Mouse (Mus musculus) embryonic facial prominence, embryonic 14.5 days (tissue): ENCODE measurements at regions not wholly inside any gene's neighbourhood (a gene's known extent, or its start where the extent isn't known, plus 50 kb on each side); places are given as distances from the start of the nearest gene placed in this dataset.
A peak's percentile ranks its signal among the peaks of the same experiment; 100 is the strongest.

Source experiments
- ATAC-seq: fragments of 200-750 bp; cut with Nextera tagmentation; 2 replicates; pipeline ENCODE4 v1.8.0; 2017; ENCODE audit warnings: low read depth, moderate number of reproducible peaks, moderate TSS enrichment
- DNase-seq: peaks from one replicate; pipeline ENCODE4 v3.0.0-alpha.2; 2015; ENCODE audit warnings: low spot score
- H3K27ac ChIP-seq: fragments of 300-500 bp; sonication (generic); replicated peaks from 2 replicates; pipeline ENCODE4 v1.5.1; 2014; ENCODE audit warnings: low read depth, mild to moderate bottlenecking, low read length, moderate library complexity
- H3K27me3 ChIP-seq: fragments of 300-500 bp; sonication (generic); replicated peaks from 2 replicates; pipeline ENCODE4 v1.6.1; 2014; ENCODE audit warnings: low read length; ENCODE audit not compliant: control insufficient read depth, insufficient read depth
- H3K36me3 ChIP-seq: fragments of 300-500 bp; sonication (generic); 2 replicates; pipeline ENCODE4 v1.6.1; 2014; ENCODE audit warnings: low read length, mixed read lengths; ENCODE audit not compliant: control insufficient read depth, insufficient read depth
- H3K4me1 ChIP-seq: fragments of 300-500 bp; sonication (generic); 2 replicates; pipeline ENCODE4 v1.6.1; 2014; ENCODE audit warnings: antibody characterized with exemption, low read length; ENCODE audit not compliant: control insufficient read depth, insufficient read depth
- H3K4me2 ChIP-seq: fragments of 300-500 bp; sonication (generic); 2 replicates; pipeline ENCODE4 v1.6.1; 2014; ENCODE audit warnings: low read depth, mild to moderate bottlenecking, low read length, moderate library complexity, mixed read lengths
- H3K4me3 ChIP-seq: fragments of 300-500 bp; sonication (generic); 2 replicates; pipeline ENCODE4 v1.5.1; 2014; ENCODE audit warnings: low read depth, mild to moderate bottlenecking, low read length
- H3K9ac ChIP-seq: fragments of 300-500 bp; sonication (generic); 2 replicates; pipeline ENCODE4 v1.6.1; 2014; ENCODE audit warnings: low read depth, mild to moderate bottlenecking, low read length, moderate library complexity, mixed read lengths
- H3K9me3 ChIP-seq: fragments of 300-500 bp; sonication (generic); 2 replicates; pipeline ENCODE4 v1.6.1; 2016; ENCODE audit warnings: low read length; ENCODE audit not compliant: control insufficient read depth
- whole genome bisulfite sequencing: fragments of 180-500 bp; shearing (Covaris S2); extraction: QIAGEN DNeasy Blood & Tissue Kit; methylation state at CpG from one replicate; pipeline ENCODE4 v1.1.7; 2014; 5-methylcytosine and 5-hydroxymethylcytosine counted together

DNA sequence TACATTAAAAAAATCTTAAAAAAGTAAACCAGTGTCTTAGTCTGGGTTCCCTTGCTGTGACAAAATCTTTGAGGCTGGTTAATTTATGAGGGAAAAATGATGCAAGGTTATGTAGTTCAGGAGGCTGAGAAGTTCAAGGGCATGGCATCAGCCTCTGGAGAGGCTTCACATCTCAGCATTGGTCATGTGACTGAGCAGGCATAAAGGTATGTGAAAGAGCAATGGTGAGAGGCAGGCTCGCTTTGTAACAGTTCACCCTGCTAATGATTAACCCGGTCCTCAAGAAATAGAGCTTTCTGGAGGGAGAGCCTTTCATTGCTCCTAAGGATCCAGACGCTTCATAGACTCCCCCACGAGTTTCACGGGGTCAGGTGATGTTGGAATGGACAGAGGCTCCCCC lies 120.1 kb upstream of the Hs3st3a1 start:
- Histone ChIP-seq H3K4me2 (no peak overlapping the region), H3K27ac (no peak overlapping the region), H3K9ac (no peak overlapping the region), H3K4me1 (no peaks in the 10 kb centered on the region), H3K4me3 (no peak overlapping the region), H3K9me3 (no peaks in the 10 kb centered on the region), H3K27me3 (no peaks in the 10 kb centered on the region), H3K36me3 (no peaks in the 10 kb centered on the region)
- ATAC-seq (no peak), DNase-seq (no peak)
- 77% methylated on average over 5 of the region's 5 CpGs for WGBS

DNA sequence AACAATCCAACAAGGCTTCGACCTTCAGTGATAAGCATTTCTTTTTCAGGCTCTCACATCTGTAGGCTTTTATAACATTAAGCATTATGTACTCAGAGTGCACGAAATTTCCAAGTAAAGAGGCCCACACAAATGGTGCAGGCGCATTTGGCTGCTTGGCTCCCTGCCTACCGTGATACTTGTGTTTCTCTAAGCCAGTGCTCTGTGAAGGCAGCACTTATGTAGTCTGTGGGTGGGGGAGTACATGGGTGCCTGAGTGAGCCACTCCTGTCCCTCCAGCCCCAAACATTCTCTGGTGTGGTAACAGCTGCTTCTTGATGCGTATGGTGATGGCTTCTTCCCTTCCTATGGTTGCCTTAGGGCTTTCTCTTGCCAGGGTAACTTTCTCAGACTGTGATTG lies 121.9 kb upstream of the Hs3st3a1 start:
- Histone ChIP-seq H3K9me3 (no peaks in the 10 kb centered on the region), H3K9ac (no peak overlapping the region), H3K27ac (no peak overlapping the region), H3K27me3 (no peaks in the 10 kb centered on the region), H3K36me3 (no peaks in the 10 kb centered on the region), H3K4me3 (no peak overlapping the region), H3K4me1 (no peaks in the 10 kb centered on the region), H3K4me2 (no peak overlapping the region)
- DNase-seq (peak; percentile 57), ATAC-seq (no peak)
- WGBS: 52% methylated on average over 5 of the region's 5 CpGs

DNA sequence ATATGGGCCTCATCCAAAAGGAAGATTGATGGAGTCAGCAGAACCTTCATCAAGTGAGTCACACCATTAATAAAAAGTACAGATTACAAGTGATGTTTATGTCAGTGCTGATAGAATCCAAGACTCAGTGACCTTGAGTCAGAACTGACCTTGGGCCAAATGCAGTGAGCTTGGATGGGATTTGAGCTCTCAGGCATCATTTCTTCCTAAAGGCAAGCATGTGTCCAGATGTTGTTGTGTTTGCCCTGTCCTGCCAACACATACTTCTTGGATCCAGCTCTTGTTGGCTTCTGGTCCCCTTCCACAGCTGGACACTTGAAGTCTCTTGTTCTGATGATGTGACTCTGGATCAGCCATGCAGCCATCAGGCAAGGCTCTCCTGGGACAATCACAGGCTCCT lies 125.3 kb upstream of the Hs3st3a1 start:
- Histone ChIP-seq H3K4me2 (no peak overlapping the region), H3K36me3 (no peaks in the 10 kb centered on the region), H3K27ac (no peak overlapping the region), H3K9ac (no peak overlapping the region), H3K27me3 (no peaks in the 10 kb centered on the region), H3K9me3 (no peaks in the 10 kb centered on the region), H3K4me3 (no peak overlapping the region), H3K4me1 (no peaks in the 10 kb centered on the region)
- DNase-seq: no peak
- no peak for ATAC-seq

DNA sequence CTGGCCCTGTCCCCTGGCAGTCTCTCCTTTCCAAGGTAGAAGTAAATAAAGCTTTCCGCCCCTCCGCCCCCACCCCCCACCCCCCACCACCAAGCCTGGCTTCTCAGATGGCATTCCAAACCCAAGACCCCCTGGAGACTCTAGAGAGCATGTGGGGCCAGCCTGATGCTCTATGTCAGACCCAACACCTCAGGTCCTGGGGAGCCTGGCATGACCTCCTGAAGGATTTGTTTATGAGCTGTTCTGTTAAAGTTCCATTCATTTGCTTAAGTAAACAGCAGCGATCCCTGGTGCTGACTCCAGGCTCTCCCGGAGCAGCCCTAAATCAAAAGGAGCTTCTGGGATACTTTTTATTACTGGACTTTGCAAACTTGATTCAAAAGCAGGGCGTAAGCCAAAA lies 137.3 kb upstream of the Hs3st3a1 start:
- Histone ChIP-seq H3K9ac (no peak overlapping the region), H3K4me3 (no peak overlapping the region), H3K4me1 (no peaks in the 10 kb centered on the region), H3K4me2 (no peak overlapping the region), H3K36me3 (no peaks in the 10 kb centered on the region), H3K9me3 (no peaks in the 10 kb centered on the region), H3K27me3 (no peaks in the 10 kb centered on the region), H3K27ac (no peak overlapping the region)
- DNase-seq (no peak), ATAC-seq (no peak)
- 18% methylated on average over 5 of the region's 5 CpGs for WGBS

DNA sequence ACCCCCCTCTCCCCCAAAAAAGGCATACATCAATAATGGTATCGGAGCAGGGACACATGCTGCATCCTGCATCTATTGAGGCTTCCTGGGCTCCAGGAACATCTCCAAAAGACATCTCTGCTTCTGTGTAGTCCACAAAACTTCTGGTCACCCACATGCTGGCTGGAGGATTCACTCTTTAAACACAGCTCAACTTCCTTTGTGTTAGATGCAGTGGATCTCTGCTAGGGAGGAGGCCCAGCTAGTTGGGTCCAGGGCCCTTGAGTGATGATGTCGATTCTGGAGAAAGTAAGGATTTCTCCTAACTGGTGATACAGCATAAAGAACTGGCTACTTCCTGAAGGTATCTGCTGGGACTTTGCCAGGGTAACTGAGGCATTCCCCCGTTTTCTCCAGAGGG lies 146.9 kb upstream of the Hs3st3a1 start:
- H3K27ac ChIP-seq: no peak overlapping the region
- H3K9me3 ChIP-seq: 0 out of 2 replicates have a peak, but pooled peaks cover 10% of the 10 kb centered on the region
- no peak overlapping the region for H3K9ac ChIP-seq
- no peak overlapping the region for H3K4me3 ChIP-seq
- no peak overlapping the region for H3K4me2 ChIP-seq
- H3K27me3 ChIP-seq: no peaks in the 10 kb centered on the region
- no peaks in the 10 kb centered on the region for H3K36me3 ChIP-seq
- DNase-seq (no peak), ATAC-seq (no peak)
- WGBS: 86% methylated on average over 3 of the region's 3 CpGs
- H3K4me1 ChIP-seq: no peaks in the 10 kb centered on the region

DNA sequence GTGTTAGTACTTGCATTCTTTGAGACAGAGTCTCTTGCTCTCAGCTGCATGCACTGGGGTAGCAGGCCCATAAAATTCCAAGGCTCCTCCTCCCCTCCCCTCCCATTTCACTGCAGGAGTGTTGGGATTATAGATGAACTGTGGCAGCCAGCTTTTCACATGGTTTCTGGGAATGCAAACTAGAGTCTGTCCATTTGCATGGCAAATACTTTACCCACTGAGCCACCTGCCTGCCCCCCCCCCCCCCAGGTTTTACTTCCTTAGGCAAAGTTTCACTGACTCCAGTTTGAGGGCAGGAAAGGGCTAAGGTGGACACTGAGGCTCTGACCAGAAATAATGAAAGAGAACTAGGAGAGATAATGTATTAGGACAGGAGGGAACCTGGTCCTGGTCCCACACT lies 147.6 kb upstream of the Hs3st3a1 start:
- DNase-seq (no peak), ATAC-seq (no peak)
- Histone ChIP-seq H3K4me1 (no peaks in the 10 kb centered on the region), H3K4me2 (no peak overlapping the region), H3K36me3 (no peaks in the 10 kb centered on the region), H3K4me3 (no peak overlapping the region), H3K9ac (no peak overlapping the region), H3K9me3 (0 out of 2 replicates have a peak, but pooled peaks cover 10% of the 10 kb centered on the region), H3K27me3 (no peaks in the 10 kb centered on the region), H3K27ac (no peak overlapping the region)

DNA sequence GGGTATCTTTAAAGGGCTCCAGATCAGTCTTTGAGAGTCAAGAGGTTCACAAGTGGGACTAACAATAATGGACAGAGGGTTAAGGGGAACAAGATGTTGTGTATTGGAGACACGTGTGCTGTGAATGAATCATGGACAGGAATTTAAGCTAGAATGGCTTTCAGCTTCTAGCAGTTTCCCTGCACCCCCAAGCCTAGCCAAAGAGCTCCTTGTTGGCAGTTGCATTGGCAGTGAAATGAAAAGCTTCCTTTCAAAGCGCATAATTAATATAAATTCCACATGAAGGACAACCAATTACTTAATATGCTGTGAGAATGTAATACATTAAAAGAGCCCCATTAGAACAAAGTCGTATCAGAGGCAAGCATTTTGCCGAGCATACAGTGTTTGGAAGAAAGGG lies 153.4 kb upstream of the Hs3st3a1 start:
- Histone ChIP-seq H3K27me3 (no peaks in the 10 kb centered on the region), H3K4me2 (no peak overlapping the region), H3K9ac (no peak overlapping the region), H3K36me3 (no peaks in the 10 kb centered on the region), H3K9me3 (0 out of 2 replicates have a peak, but pooled peaks cover 8% of the 10 kb centered on the region), H3K4me3 (no peak overlapping the region), H3K4me1 (no peaks in the 10 kb centered on the region), H3K27ac (no peak overlapping the region)
- ATAC-seq: no peak
- no peak for DNase-seq
- WGBS: 56% methylated on average over 4 of the region's 4 CpGs

DNA sequence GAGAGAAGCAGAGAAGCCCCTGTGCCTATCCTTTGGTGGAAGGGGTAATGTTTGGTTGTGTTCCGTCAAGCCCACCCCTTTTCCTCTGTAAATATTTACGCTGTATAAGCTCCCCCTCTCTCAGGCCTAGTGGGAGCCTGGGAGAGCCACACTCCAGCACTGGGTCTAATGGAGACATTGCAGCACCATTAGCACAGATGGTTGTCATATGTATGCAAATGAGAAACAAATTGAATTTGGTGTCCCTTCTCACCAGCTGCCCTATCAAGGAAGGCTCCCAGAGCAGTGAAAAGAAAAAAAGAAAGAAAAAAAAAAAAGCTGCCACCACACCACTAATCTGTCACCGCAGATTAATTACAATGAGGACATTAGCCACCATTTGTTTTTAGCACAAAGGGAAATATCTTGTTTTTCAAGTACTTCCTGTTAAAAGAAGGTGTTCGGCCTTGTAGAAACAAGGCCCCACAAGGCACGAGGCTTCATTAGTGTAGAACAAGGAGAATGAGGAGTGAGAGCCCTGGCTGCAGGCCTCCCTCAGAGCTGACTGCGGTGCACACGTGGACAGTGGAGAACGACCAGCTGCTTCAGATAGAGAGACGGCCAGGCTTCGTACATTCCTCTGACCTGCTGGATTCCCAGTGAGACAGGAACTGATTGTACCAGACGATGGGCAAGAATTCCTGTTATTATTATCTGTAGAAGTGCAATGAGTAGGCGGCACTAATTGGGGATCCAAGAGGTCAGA lies 156.7 kb upstream of the Hs3st3a1 start:
- H3K27ac ChIP-seq: no peak overlapping the region
- H3K36me3 ChIP-seq: no peaks in the 10 kb centered on the region
- H3K4me1 ChIP-seq: no peaks in the 10 kb centered on the region
- H3K9ac ChIP-seq: no peak overlapping the region
- DNase-seq (peak; percentile 15), ATAC-seq (no peak)
- 40% methylated on average over 12 of the region's 12 CpGs for WGBS
- no peak overlapping the region for H3K4me2 ChIP-seq
- no peak overlapping the region for H3K4me3 ChIP-seq
- H3K27me3 ChIP-seq: no peaks in the 10 kb centered on the region
- no peaks in the 10 kb centered on the region for H3K9me3 ChIP-seq

DNA sequence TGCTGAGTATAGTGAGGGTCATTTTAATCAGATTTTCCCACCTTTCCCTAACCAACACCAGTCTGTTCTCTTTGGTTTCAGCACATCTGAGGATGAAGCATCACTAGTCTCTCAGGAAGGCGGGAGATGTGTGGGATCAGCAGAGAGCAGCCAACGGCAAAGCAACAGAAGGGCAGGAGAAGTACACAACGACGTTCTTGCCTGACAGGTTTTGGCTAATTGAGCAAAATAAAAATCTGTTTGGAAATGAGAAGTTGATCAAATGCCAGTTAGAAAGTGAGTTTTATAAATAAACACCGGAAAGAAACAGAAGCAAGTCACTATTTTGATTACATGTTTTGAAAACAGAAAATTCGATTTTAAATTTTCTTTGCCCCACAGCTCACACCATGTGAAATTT lies 161.4 kb upstream of the Hs3st3a1 start:
- DNase-seq (no peak), ATAC-seq (no peak)
- no peak overlapping the region for H3K4me2 ChIP-seq
- H3K4me1 ChIP-seq: no peaks in the 10 kb centered on the region
- no peak overlapping the region for H3K4me3 ChIP-seq
- 78% methylated on average over 6 of the region's 6 CpGs for WGBS
- no peak overlapping the region for H3K9ac ChIP-seq
- H3K36me3 ChIP-seq: no peaks in the 10 kb centered on the region
- H3K9me3 ChIP-seq: no peaks in the 10 kb centered on the region
- no peak overlapping the region for H3K27ac ChIP-seq
- no peaks in the 10 kb centered on the region for H3K27me3 ChIP-seq
